Mouse (Mus musculus) testis, adult 2 months (tissue): ENCODE data around the gene Vipas39.

Source experiments
- CTCF ChIP-seq: fragments of 200-500 bp; IDR thresholded peaks from 2 replicates; pipeline ENCODE4 v1.5.1; 2012; ENCODE audit warnings: low read depth, mild to moderate bottlenecking, inconsistent platforms, low read length, moderate library complexity; ENCODE audit not compliant: control insufficient read depth, insufficient read depth, insufficient replicate concordance
- POLR2A ChIP-seq: fragments of 200-500 bp; IDR thresholded peaks from 2 replicates; pipeline ENCODE4 v1.6.1; 2012; ENCODE audit warnings: low read depth, mild to moderate bottlenecking, inconsistent platforms, low read length, moderate library complexity; ENCODE audit not compliant: control insufficient read depth

GRCm38 (mm10) chr12:87217596-87217995 is 48.5 kb downstream of the Vipas39 start:
- no peak for TF ChIP-seq POLR2A
- TF ChIP-seq CTCF, result no peak
